Mouse (Mus musculus) thymus, postnatal 0 days (tissue): Measurements from ENCODE around the gene Ugt1a8. TPM values are rescaled to one million over a fixed set of nuclear protein-coding genes. Genes with fewer than 3 reads are reported as not detected.
A peak's percentile ranks its signal among the peaks of the same experiment; 100 is the strongest.

ENCODE experiments used
- DNase-seq: peaks from one replicate; pipeline ENCODE4 v3.0.0-alpha.2; 2015; ENCODE audit warnings: low spot score
- polyA plus RNA-seq: library from polyadenylated mRNA; unstranded; fragments of >200 nt; fragmentation: Nextera tagmentation; extraction: Ambion mirVana; gene quantifications from 2 replicates; pipeline ENCODE4 v1.2.1, GENCODE M21; 2015

The Ugt1a8 gene
- polyA plus RNA-seq, 1 experiment from 2014 or later, result not detected

DNA sequence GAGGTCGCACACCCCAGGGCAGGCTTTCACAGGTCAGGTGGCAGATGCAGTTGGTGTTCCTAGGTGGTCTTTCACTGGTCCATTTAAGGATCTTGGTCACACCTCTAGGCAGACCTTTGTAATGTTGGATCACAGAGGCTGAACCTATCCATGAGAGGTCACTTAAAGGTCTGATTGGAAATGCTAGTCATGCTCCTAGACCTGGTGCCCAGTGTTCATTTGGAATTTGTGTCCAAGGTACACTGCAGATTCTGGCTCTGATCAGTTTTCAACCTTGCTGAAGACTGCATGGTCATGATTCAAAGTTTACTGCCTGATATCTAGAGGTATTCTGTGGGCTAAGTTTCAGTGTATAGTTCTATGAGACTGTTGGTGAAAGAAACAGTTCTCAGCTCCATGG lies 92.0 kb downstream of the Ugt1a8 start:
- DNase-seq, result no peak

GRCm38 (mm10) chr1:88186325-88186935 lies 98.8 kb downstream of the Ugt1a8 start:
- DNase-seq, result no peak

GRCm38 (mm10) chr1:88192136-88192535 lies 104.5 kb downstream of the Ugt1a8 start:
- DNase-seq, result no peak

DNA sequence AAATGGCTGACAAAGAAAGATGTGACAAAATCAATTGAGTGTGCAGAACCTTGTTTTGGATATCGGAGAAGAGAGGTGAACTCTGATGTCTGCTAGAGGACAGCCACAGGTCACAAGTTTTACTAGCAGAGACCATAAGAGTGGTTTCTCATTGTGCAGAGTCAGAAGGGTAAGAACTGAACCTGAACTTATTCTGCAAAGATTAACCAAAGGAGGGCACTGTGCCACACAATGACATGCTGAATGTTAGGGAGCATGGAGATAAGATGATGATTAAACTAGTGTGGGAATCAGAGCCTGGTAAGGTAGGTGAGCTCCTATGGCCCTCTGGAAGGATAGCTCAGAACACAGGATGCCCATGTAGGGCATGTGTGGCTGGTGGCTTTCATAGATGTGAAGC lies 108.1 kb downstream of the Ugt1a8 start:
- DNase-seq, result no peak

GRCm38 (mm10) chr1:88197443-88197842 lies 109.8 kb downstream of the Ugt1a8 start:
- no peak for DNase-seq

GRCm38 (mm10) chr1:88199996-88200395 lies 112.4 kb downstream of the Ugt1a8 start:
- DNase-seq, result no peak

- no peak for DNase-seq
Observed at GRCm38 (mm10) chr1:88200456-88200855, 112.8 kb downstream of the Ugt1a8 start, which contains the start of gene Ugt1a2. TSS of gene Ugt1a2 (plus strand) at chr1:88200601.

DNA sequence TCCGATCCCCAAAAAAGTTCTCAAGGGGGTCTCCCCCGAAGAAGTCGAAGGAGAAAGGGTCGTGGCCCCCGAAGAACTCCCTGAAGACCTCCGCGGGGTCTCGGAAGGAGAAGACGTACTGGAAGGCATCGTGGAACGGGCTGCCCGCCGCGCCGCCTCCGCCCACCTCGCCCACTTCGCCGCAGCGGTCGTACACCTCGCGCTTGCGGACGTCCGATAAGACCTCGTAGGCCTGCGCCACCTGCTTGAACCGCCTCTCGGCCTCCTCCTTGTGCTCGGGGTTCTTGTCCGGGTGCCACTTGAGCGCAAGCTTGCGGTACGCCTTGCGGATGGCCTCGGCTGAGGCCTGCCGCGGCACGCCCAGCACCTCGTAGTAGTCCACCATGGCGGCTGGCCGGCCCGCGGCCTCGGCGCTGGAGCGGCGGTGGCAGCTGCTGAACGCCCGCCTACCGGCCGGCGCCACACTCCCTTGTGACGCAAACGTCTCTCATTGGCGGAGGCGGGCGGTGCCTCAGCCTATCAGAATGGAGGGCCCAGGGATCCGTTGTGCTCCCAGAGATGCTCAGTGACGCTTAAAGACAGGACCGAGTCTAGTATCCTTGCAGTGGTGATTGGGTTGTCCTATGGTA lies 117.8 kb downstream of the Ugt1a8 start, which contains the start of gene Dnajb3:
Dnajb3 (minus strand) TSS at position 489 of the 629 bp plus-strand sequence.
- DNase-seq, result peak; percentile 79

- DNase-seq, result no peak
Observed at GRCm38 (mm10) chr1:88206843-88207479, 119.3 kb downstream of the Ugt1a8 start.

DNA sequence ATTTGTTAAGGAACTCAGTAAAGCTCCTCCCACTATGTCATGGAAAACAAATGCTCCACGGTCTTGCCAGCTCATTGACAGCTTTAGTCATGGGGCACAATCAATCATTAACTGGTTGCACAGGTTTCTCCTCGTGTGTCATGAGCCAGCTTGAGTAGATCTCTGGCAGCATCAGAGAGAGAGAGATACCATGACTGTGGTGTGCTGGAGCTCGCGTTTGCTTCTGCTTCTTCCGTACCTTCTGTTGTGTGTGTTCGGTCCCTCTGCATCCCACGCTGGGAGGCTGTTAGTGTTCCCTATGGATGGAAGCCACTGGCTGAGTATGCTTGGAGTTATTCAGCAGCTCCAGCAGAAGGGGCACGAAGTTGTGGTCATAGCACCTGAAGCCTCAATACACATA lies 124.2 kb downstream of the Ugt1a8 start, which contains the start of gene Ugt1a1:
Ugt1a1 (plus strand) TSS at position 148 of the 400 bp plus-strand sequence.
- DNase-seq, result peak; percentile 2

DNA sequence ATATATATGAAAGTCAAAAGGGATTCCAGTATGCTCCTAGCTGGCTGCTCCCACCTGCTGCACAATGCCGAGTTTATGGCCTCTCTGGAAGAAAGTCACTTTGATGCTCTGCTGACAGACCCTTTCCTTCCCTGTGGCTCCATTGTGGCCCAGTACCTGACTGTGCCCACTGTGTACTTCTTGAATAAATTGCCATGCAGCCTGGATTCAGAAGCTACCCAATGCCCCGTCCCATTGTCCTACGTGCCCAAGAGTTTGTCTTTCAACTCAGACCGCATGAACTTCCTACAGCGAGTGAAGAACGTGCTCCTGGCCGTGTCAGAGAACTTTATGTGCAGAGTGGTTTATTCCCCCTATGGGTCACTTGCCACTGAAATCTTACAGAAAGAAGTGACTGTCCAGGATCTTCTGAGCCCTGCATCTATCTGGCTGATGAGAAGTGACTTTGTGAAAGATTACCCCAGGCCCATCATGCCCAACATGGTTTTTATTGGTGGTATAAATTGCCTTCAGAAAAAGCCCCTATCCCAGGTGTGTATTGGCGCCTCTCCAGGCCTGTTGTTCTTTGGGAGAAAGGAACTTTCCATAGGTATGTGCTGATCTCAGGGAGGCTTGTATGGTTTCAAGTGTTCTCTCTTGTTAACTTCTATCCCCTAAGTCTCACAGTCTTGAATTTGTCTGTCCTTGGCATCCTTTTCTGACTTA lies 124.9 kb downstream of the Ugt1a8 start:
- peak; percentile 20 for DNase-seq

DNA sequence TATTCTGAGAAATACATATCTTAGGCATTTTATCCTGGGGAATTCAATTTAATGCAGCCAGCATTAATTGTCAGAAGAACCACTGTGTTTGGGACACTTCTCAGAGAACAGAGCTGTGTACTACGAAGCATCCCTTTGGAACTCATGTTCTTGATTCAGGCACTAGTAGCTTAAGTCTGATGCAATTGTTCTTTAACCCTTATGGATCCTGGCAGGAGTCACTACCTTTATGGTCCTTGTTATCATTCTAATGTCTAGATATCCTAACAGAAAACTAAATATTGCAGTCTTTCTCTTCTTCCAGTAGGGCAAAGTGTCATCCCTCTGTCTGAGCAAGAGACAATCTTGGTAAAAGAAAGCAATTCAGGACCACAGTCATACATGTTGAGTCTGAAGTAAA lies 125.4 kb downstream of the Ugt1a8 start:
- peak; percentile 16 for DNase-seq

DNA sequence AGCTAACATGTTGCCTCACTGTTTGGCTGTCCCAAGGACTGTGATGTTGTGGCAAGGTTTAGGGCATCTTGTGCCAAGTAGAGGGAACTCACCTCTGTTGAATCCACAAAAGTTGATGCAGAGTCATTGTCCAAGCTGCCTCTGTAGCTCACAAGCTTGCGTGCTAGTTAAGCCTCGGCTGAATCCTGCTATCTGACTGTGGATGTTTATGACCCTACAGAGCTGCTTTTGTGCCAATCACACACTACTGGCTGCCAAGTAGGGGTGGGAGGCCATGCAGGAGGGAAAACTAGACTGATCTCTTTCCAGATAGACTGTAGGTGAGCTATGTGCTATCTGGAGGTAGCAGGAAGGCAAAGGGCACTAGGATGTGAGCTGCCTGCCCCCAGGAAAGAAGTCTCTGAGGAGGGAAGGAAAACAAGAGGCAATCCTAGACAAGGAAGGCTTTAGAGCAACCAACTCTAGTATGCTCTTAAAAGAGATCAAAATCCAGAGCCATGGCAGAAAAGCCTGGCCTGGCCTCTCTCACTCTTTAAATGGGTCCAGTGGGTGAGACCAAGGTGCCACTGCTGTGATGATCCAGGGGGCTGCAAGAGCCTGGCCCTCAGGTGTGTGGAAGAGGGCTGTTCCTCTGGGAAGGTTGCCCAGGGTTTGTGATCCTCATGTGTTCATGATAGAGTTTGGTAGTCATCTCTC lies 126.3 kb downstream of the Ugt1a8 start:
- peak; percentile 24 for DNase-seq

DNA sequence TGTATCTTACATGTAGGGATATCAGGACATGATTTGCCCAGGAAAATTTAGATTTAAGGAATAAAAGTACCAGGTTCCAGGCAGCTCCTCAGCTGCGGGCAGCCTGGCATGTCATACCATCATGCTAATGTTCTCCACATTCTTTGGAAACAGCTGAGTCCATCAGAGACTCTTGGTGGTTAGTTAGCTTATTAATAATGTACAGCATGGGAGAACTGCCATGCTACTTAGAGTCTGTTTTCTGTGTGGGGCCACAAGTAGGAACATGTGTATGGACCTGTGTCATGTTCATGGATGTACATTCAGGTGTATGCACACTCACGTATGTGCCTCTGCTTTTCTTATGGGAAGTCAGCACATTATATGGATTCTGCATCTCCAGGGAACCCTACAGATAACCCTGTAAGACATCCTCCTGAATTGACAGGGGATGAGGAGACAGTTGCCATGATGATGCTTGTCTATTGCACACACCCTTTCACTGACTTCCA lies 126.9 kb downstream of the Ugt1a8 start:
- DNase-seq, result peak; percentile 8

DNA sequence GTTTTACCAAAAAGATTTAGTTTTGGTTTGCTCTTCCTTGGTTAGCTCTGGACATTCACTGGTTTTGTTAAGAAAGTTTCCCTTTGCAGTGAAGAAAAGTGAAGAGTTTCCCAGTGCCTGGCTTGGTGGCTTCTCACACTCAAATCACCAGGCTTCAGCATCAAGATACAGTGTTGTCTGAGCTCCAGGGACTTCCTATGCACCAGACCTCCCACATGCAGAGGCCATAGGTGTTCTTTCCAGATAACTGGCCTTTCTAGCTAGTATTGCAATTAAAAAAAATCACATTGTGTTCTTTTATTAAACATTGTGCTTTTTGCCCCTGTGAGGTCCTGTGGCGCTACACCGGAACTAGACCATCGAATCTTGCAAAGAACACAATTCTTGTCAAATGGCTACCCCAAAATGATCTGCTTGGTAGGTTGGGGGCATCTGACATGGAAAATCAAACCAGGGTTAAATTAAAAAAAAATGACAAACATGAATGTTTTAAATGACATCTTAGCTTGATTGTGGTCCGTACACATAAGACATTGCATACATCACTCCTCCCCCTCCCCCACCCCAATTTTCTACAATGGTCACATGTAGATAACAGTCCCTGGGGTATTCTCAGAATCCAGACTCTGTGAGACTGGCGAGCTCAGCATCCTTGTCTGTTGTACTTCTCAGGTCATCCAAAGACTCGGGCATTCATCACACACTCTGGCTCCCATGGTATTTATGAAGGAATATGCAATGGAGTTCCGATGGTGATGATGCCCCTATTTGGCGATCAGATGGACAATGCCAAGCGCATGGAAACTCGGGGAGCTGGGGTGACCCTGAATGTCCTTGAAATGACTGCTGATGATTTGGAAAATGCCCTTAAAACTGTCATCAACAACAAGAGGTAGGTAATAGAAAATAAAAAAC lies 128.1 kb downstream of the Ugt1a8 start:
- peak; percentile 5 for DNase-seq

DNA sequence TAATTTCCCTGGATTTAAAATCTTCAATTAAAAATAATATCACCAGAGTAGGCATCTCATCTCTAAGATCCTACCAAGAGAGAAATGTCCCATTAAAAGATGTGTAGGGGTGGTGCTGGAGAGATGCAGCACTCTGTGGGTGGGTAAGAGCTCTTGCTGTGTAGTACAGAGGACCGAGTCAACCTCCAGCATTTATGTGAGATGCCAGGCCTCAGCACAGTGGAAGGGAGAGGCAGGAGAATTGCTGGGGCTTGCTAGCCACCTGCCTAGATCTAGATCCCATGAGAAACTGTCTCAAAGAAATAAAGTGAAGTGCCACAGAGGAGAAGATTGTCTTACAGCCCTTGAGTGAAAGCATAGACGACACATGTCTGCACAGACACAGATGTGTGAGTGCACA lies 128.9 kb downstream of the Ugt1a8 start:
- peak; percentile 3 for DNase-seq

DNA sequence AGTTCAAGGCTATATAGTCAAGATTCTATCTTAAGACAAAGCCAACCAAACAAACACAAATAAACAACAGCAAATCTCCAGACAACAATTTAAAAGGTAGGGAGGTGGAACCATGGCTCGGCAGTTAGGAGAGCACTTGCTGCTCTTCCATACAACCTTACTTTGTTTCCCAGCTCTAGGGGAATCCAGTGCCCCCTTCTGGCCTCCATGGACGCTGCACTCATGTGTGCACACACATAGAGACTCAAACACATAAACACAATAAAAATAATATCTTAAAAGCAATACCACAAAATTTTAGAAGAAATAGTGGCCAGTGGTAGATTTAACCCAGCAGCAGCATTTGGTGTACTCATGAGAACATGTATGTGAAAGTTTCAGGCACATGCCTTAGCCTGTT lies 129.5 kb downstream of the Ugt1a8 start:
- peak; percentile 11 for DNase-seq

DNA sequence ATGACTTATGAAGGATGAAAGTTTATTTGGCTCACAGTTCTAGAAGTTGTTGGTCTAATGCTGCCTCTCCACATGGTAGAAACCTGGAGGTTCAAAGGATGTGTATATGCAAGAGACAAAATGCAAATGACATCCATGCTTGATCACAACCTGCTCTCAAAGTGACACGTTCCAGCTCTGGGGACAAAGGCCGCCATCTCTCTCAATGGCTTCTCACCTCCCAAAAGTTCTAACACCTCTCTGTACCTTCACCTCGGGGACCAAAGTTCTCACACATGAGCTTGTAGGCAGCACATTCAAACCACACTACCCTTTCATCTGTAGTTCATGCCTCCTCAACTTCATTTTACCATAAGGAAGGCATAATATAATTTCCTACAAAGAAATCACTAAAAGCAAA lies 130.0 kb downstream of the Ugt1a8 start:
- peak; percentile 2 for DNase-seq

DNA sequence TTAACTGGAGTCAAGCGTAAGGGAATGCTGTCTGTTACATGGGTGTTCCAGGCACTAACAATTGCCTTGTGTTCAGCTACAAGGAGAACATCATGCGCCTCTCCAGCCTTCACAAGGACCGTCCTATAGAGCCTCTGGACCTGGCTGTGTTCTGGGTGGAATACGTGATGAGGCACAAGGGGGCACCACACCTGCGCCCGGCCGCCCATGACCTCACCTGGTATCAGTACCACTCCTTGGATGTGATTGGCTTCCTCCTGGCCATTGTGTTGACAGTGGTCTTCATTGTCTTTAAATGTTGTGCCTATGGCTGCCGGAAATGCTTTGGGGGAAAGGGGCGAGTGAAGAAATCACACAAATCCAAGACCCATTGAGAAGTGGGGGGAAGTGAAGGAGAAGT lies 130.4 kb downstream of the Ugt1a8 start:
- DNase-seq, result peak; percentile 11

DNA sequence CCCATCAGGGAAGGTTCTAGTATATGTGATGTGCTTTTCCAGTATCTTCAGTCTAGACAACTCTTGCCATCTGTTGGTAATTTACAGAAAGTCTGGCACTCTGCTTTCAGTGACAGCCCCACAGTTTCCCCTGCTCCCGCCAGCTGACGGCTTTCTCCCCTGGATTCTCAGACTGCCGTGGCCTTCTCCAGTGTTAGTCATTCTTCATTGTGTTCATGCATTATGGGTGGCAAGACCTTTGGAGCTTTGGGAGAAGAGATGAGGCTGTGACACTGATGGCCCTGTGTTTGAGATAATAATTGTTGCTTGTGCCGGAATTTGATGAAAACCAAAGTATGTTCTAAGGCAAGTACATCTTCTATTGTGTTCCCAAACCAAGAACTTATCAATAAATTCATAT lies 131.0 kb downstream of the Ugt1a8 start:
- no peak for DNase-seq
